Mouse (Mus musculus): ENCODE measurements around the gene Slc25a28.

Slc25a28 gene

GRCm38 (mm10) chr19:43678467-43679003, 3.9 kb upstream of the Slc25a28 start:
- no peak for DNase-seq (ENCODE audit: extremely low spot score, low spot score)

GRCm38 (mm10) chr19:43675525-43676400, 1.1 kb upstream of the Slc25a28 start:
- no peak for DNase-seq (ENCODE audit: extremely low spot score, low spot score)

GRCm38 (mm10) chr19:43674316-43674689, 378 bp downstream of the Slc25a28 start:
- DNase-seq (ENCODE audit: extremely low spot score, low spot score): no peak

GRCm38 (mm10) chr19:43673513-43674315, 967 bp downstream of the Slc25a28 start:
- no peak for DNase-seq (ENCODE audit: extremely low spot score, low spot score)

GRCm38 (mm10) chr19:43671054-43671453, 3.6 kb downstream of the Slc25a28 start:
- DNase-seq (ENCODE audit: extremely low spot score, low spot score): no peak

- DNase-seq (ENCODE audit: extremely low spot score, low spot score): no peak
Observed at GRCm38 (mm10) chr19:43669136-43669759, 5.4 kb downstream of the Slc25a28 start.

- DNase-seq (ENCODE audit: extremely low spot score, low spot score): no peak
Observed at GRCm38 (mm10) chr19:43667430-43667809, 7.3 kb downstream of the Slc25a28 start.

GRCm38 (mm10) chr19:43666661-43667429, 7.8 kb downstream of the Slc25a28 start:
- DNase-seq (ENCODE audit: extremely low spot score, low spot score): no peak

- peak; percentile 48 for DNase-seq (ENCODE audit: extremely low spot score, low spot score)
Observed at GRCm38 (mm10) chr19:43665441-43666048, 9.1 kb downstream of the Slc25a28 start.

GRCm38 (mm10) chr19:43663471-43663870, 11.2 kb downstream of the Slc25a28 start:
- no peak for DNase-seq (ENCODE audit: extremely low spot score, low spot score)

- peak; percentile 40 for DNase-seq (ENCODE audit: extremely low spot score, low spot score)
Observed at GRCm38 (mm10) chr19:43662176-43662967, 12.3 kb downstream of the Slc25a28 start.

GRCm38 (mm10) chr19:43660774-43661173, 13.9 kb downstream of the Slc25a28 start:
- no peak for DNase-seq (ENCODE audit: extremely low spot score, low spot score)

GRCm38 (mm10) chr19:43659632-43660031, 15.0 kb downstream of the Slc25a28 start:
- no peak for DNase-seq (ENCODE audit: extremely low spot score, low spot score)

- DNase-seq (ENCODE audit: extremely low spot score, low spot score): peak; percentile 61
Observed at GRCm38 (mm10) chr19:43655735-43656492, 18.8 kb downstream of the Slc25a28 start.

- no peak for DNase-seq (ENCODE audit: extremely low spot score, low spot score)
Observed at GRCm38 (mm10) chr19:43651241-43651785, 23.4 kb downstream of the Slc25a28 start.

GRCm38 (mm10) chr19:43648343-43648742, 26.3 kb downstream of the Slc25a28 start:
- no peak for DNase-seq (ENCODE audit: extremely low spot score, low spot score)

GRCm38 (mm10) chr19:43647261-43647660, 27.4 kb downstream of the Slc25a28 start:
- DNase-seq (ENCODE audit: extremely low spot score, low spot score): no peak

- no peak for DNase-seq (ENCODE audit: extremely low spot score, low spot score)
Observed at GRCm38 (mm10) chr19:43646852-43647251, 27.8 kb downstream of the Slc25a28 start.

- no peak for DNase-seq (ENCODE audit: extremely low spot score, low spot score)
Observed at GRCm38 (mm10) chr19:43645508-43645907, 29.2 kb downstream of the Slc25a28 start.
